8 mouse cellular contexts compared by ENCODE assay signal in the genomic region with DNA sequence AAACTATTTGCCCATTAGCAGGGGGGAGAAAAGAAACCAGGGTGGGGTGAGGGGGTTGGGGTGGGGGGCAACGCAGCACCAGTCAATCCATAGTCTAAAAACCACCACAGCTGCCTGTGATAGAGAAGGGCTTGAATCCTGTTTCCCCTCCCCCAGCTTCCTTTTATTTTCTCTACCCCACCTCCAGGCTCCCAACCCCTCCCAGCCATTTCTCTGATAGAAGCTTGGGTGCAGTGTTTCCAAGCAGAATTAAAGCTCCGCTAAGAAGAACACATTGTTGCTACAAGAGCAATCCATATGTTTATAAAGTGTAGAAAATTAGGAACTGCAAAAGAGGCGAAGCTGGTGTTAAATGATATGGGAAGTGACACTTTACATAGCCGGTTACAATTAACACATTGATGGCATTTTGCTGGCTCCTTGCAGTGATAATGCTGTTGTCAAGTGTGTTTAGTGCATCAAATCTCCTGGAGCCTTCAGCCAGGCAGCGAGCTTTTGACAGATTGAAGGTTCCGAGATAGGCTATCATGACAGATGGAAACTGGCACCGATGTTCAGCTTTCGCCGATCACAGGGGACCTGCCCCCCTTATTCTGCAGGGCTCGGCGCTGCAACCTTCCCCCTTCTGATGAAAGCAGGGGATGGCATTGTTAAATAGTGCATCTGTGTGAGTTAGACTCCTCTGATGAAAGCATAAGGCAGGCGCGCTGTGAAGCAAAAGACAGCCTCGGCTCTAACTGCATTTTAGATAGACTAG.
DNase-seq lines count a peak whose midpoint lies in the region; ATAC-seq and TF ChIP-seq lines count a peak whose summit lies in the region.

No protein-coding gene starts in this region.

- H3K4me1 ChIP-seq in kidney, embryonic 16.5 days (ENCODE audit: insufficient read depth, low read length), result peaks cover 10% of the 10 kb centered on the region; the same call in 1 of the 2 replicates
- no peaks in the 10 kb centered on the region; the same call in 1 of the 2 replicates for H3K4me1 ChIP-seq in hindbrain, embryonic 11.5 days (replicated peaks; ENCODE audit: control insufficient read depth, insufficient read depth, low read length)
- peaks cover 24% of the 10 kb centered on the region for H3K4me1 ChIP-seq in midbrain, embryonic 16.5 days (ENCODE audit: control insufficient read depth, insufficient read depth, low read length)
- no peaks in the 10 kb centered on the region for H3K4me1 ChIP-seq in thymus, adult 2 months (replicated peaks; ENCODE audit: control insufficient read depth, insufficient read depth, low read length)

- H3K4me3 ChIP-seq in kidney, embryonic 16.5 days (ENCODE audit: low read length), result peak overlapping the region; percentile 34
- H3K4me3 ChIP-seq in hindbrain, embryonic 11.5 days (ENCODE audit: low read depth, low read length), result peak overlapping the region; percentile 22
- H3K4me3 ChIP-seq in midbrain, embryonic 16.5 days (ENCODE audit: low read depth, low read length), result peak overlapping the region; percentile 39
- H3K4me3 ChIP-seq in thymus, adult 2 months (ENCODE audit: control insufficient read depth, insufficient read depth, low read length), result no peak overlapping the region

- no peaks in the 10 kb centered on the region for H3K36me3 ChIP-seq in kidney, embryonic 16.5 days (ENCODE audit: insufficient read depth, low read length)
- no peaks in the 10 kb centered on the region for H3K36me3 ChIP-seq in hindbrain, embryonic 11.5 days (ENCODE audit: control insufficient read depth, insufficient read depth, low read length)
- no peaks in the 10 kb centered on the region for H3K36me3 ChIP-seq in midbrain, embryonic 16.5 days (ENCODE audit: control insufficient read depth, insufficient read depth, low read length)
- H3K36me3 ChIP-seq in thymus, adult 2 months (ENCODE audit: control insufficient read depth, insufficient read depth, low read length), result no peaks in the 10 kb centered on the region

- DNase-seq in kidney, postnatal 36 days, result no peak
- DNase-seq in embryo, embryonic 9.5 days (ENCODE audit: extremely low spot score), result peak; percentile 45
- DNase-seq in hindbrain, embryonic 11.5 days (ENCODE audit: low spot score), result peak; percentile 67
- no peak for DNase-seq in thymus, adult 2 months
- DNase-seq in thymus, postnatal 4 days, result no peak

- peaks cover 29% of the 10 kb centered on the region for H3K27me3 ChIP-seq in kidney, embryonic 16.5 days (ENCODE audit: insufficient read depth, low read length)
- no peaks in the 10 kb centered on the region for H3K27me3 ChIP-seq in hindbrain, embryonic 11.5 days (ENCODE audit: control insufficient read depth, insufficient read depth, low read length)
- no peaks in the 10 kb centered on the region for H3K27me3 ChIP-seq in midbrain, embryonic 16.5 days (ENCODE audit: control insufficient read depth, insufficient read depth, low read depth, low read length)
- no peaks in the 10 kb centered on the region for H3K27me3 ChIP-seq in thymus, adult 2 months (ENCODE audit: control insufficient read depth, insufficient read depth, low read length)

- H3K27ac ChIP-seq in kidney, embryonic 16.5 days (ENCODE audit: low read length), result no peak overlapping the region
- peak overlapping the region; percentile 32 for H3K27ac ChIP-seq in hindbrain, embryonic 11.5 days (ENCODE audit: low read depth, low read length)
- peak overlapping the region; percentile 84 for H3K27ac ChIP-seq in midbrain, embryonic 16.5 days (ENCODE audit: low read length)
- H3K27ac ChIP-seq in thymus, adult 2 months (ENCODE audit: control insufficient read depth, insufficient read depth, low read length), result no peak overlapping the region

- WGBS in kidney, embryonic 16.5 days, result 2% methylated on average over 14 of the region's 14 CpGs
- under 1% methylated on average over 14 of the region's 14 CpGs for WGBS in hindbrain, embryonic 11.5 days
- under 1% methylated on average over 14 of the region's 14 CpGs for WGBS in midbrain, embryonic 16.5 days
- 6% methylated on average over 14 of the region's 14 CpGs for WGBS in thymus, adult 2 months

- no peak for TF ChIP-seq POLR2A in thymus, adult 2 months (IDR thresholded peaks at IDR 0.05; ENCODE audit: control insufficient read depth, extremely low read depth, insufficient read depth, low read length, poor library complexity)

- H3K4me2 ChIP-seq in kidney, embryonic 16.5 days (replicated peaks; ENCODE audit: low read depth, low read length), result peak overlapping the region; percentile 57
- peak overlapping the region; percentile 47 for H3K4me2 ChIP-seq in hindbrain, embryonic 11.5 days (replicated peaks; ENCODE audit: low read depth, low read length)
- H3K4me2 ChIP-seq in midbrain, embryonic 16.5 days (ENCODE audit: low read length), result peak overlapping the region; percentile 69

- ATAC-seq in kidney, embryonic 16.5 days (ENCODE audit: low FRiP score, low TSS enrichment), result no peak
- ATAC-seq in hindbrain, embryonic 11.5 days (ENCODE audit: low FRiP score), result peak; percentile 85
- ATAC-seq in midbrain, embryonic 16.5 days, result peak; percentile 87
- ATAC-seq in granulocyte monocyte progenitor cell, adult 5-6 weeks (replicated peaks; ENCODE audit: poor library complexity, severe bottlenecking), result no peak

- no peaks in the 10 kb centered on the region for H3K9me3 ChIP-seq in kidney, embryonic 16.5 days (ENCODE audit: low read length)
- no peaks in the 10 kb centered on the region for H3K9me3 ChIP-seq in hindbrain, embryonic 11.5 days (ENCODE audit: control insufficient read depth, low read length)
- no peaks in the 10 kb centered on the region for H3K9me3 ChIP-seq in midbrain, embryonic 16.5 days (replicated peaks; ENCODE audit: control insufficient read depth, low read length, poor library complexity, severe bottlenecking)

- 0 out of 2 replicates have a peak overlapping the region, but pooled peaks have one; percentile 7 for H3K9ac ChIP-seq in kidney, embryonic 16.5 days (replicated peaks; ENCODE audit: low read length)
- peak overlapping the region; percentile 11; the same call in 1 of the 2 replicates for H3K9ac ChIP-seq in hindbrain, embryonic 11.5 days (ENCODE audit: low read depth, low read length)
- peak overlapping the region; percentile 74 for H3K9ac ChIP-seq in midbrain, embryonic 16.5 days (ENCODE audit: low read depth, low read length)

- no peak for TF ChIP-seq CTCF in thymus, adult 2 months (IDR thresholded peaks at IDR 0.05; ENCODE audit: borderline replicate concordance, control insufficient read depth, extremely low read depth, insufficient read depth, low read length, poor library complexity)

Comparison
In these comparisons a context has a peak if more than half of its experiments do, and no peak if none do; other contexts are left out.
1. ATAC-seq: peak in hindbrain, embryonic 11.5 days (single experiment) and midbrain, embryonic 16.5 days (single experiment); none in kidney, embryonic 16.5 days (single experiment) and granulocyte monocyte progenitor cell, adult 5-6 weeks (single experiment).
2. H3K27ac ChIP-seq: peak in hindbrain, embryonic 11.5 days (single experiment) and midbrain, embryonic 16.5 days (single experiment); none in kidney, embryonic 16.5 days (single experiment) and thymus, adult 2 months (single experiment).
3. H3K9ac ChIP-seq: peak in every context shown above with its lines; median percentile 74 in midbrain, embryonic 16.5 days; 11 in hindbrain, embryonic 11.5 days; 7 in kidney, embryonic 16.5 days.
4. DNase-seq: peak in embryo, embryonic 9.5 days (single experiment) and hindbrain, embryonic 11.5 days (single experiment); none in kidney, postnatal 36 days (0 of 2), thymus, adult 2 months (single experiment) and thymus, postnatal 4 days (single experiment).
5. Peak in every context shown above with its lines, with median percentiles within 50 percentile points of each other: H3K4me2 ChIP-seq.